Mouse (Mus musculus) ES-Bruce4 (cell line): ENCODE data around the gene Grb10.

Source experiments
- CTCF ChIP-seq: IDR thresholded peaks from one replicate; pipeline ENCODE4 v1.8.1; 2011; ENCODE audit warnings: low read depth, low read length
- EP300 ChIP-seq: IDR thresholded peaks from 2 replicates; pipeline ENCODE4 v1.6.1; 2011; ENCODE audit warnings: low read depth, low read length; ENCODE audit not compliant: insufficient read depth
- POLR2A ChIP-seq: IDR thresholded peaks from one replicate; pipeline ENCODE4 v1.8.1; 2011; ENCODE audit warnings: low read length; ENCODE audit not compliant: insufficient read depth

DNA sequence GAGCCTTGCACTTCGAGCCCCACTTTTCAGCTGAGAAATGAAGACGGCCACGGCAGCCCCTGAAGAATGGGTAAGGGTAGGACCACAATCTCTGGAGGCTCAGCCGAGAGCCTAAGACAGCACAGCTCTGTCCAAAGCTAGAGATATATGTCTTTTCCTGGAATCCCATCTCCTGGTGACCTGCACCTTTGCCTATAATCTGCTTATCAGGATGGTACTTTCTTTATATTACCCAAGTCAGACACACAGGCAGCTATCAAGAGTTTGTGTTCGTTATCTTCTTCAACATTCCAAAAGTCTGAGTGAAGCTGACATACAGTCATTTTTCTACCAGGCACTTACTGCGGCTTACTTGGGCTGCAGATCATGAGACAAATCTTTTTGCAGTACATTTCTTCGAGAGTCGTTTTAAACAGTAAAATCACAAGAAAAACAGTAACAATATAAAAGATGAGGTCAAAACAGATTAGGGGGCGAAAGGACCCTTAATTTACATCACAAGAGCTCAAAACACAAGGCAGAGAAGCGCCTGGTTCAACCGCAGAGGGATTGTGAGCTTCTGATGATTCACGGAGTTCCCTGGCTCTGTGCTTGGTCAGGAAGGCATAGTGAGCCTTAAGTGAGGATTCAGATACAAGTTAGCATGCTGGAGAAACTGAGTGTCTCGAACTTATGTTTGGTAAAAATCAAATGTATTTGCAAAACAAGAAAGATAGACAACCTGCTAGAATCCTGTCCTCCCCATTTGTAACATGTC, 157.3 kb downstream of the Grb10 start:
- TF ChIP-seq POLR2A: no peak
- TF ChIP-seq CTCF: no peak
- TF ChIP-seq EP300: no peak
